Mouse (Mus musculus): ENCODE data around the gene Ubqln4.

The Ubqln4 gene

DNA sequence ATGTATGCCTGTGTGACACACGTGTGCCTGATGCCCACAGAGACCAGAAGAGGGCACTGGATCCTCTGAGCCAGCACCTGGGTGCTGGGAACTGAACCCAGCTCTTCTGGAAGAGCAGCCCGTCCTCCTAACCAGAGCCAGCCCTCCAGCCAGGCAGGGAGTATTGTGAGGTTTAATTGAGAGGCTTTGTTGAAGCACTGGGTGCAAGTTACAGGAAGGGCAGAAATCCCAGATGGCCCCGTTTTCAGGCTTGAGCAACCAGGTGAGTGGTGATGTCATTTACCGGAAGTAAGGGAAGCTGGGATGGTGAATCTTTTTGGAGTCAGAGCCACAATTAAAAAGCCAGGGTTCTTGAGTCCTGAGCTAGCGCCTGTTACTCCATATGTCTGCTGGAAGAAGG lies 28.5 kb upstream of the Ubqln4 start:
- DNase-seq (ENCODE audit: low spot score in 2 of 2): no peak

DNA sequence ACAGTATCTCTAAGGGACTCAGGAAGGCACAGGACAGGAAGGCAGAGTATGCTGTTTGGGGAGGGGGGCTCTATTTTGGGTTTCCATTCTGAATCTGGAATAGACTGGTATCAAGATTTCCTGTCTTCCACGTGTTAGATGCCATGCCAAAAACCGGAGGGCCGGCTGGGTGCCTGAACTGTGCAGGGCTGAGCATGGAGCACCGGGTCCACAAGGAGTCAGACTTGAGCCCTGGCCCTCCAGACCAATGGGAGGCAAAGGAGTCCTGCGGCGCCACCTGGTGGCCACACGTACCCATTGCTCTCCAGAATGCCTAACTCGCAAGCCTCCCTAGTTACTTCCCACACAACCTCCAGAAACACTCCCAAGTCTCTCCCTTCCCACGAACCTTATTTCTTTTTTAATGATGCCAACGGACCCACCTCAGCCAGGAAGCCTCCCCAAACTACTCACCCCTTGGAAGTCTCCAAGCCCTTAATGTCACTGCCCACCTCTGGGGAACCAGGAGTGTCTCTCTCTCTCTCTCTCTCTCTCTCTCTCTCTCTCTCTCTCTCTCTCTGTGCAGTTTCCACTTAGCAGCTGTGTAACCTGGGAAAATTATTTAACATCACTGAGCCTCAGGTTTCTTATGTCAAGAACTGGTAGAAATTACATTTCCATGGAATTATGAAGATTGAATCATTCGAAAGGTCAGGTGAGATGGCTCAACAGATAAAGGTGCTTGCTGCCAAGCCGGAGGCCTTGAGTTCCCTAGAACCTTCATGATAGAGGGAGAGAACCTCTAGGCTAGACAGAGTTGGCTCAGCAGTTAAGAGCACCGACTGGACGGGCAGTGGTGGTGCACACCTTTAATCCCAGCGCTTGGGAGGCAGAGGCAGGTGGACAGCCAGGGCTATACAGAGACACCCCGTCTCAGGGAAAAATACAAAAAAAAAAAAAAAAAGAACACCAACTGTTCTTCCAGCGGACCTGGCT lies 27.1 kb upstream of the Ubqln4 start:
- peak; percentile 62 to 73 for DNase-seq (ENCODE audit: low spot score in 2 of 2)

DNA sequence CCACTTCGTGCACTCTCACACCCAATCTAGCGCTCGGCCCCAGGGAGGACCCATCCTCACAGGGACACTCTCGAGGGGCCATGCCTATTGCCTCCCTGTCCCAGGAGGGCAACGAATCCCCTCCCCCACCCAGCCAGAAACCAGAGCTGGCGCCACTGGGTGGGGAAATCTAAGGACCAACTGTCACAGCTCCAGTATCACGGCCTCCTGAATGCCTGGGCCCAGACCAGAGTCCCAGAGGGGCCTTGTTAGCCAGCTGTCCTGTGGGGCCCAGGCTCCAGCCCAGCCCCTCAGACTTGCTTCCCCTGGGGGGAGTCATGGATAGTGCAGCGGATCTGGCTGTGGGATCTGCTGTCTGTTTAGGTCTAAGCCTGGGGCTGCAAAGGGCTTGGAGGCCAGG lies 26.0 kb upstream of the Ubqln4 start:
- DNase-seq (ENCODE audit: low spot score in 2 of 2): no peak

DNA sequence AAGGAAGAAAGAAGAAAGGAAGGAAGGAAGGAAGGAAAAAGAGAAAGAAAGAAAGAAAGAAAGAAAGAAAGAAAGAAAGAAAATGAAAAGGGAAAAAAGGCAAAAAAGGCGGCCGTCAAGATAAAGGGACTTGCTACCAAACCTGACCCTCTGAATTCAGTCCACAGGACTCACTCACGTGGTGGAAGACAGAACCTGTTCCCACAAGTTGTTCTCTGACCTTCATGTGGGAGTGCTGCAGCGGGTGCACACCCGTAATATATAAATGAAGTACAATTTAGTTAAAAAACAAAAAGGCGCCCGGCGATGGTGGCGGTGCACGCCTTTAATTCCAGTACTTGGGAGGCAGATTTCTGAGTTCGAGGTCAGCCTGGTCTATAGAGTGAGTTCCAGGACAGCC lies 24.9 kb upstream of the Ubqln4 start:
- no peak for DNase-seq (ENCODE audit: low spot score in 2 of 2)

DNA sequence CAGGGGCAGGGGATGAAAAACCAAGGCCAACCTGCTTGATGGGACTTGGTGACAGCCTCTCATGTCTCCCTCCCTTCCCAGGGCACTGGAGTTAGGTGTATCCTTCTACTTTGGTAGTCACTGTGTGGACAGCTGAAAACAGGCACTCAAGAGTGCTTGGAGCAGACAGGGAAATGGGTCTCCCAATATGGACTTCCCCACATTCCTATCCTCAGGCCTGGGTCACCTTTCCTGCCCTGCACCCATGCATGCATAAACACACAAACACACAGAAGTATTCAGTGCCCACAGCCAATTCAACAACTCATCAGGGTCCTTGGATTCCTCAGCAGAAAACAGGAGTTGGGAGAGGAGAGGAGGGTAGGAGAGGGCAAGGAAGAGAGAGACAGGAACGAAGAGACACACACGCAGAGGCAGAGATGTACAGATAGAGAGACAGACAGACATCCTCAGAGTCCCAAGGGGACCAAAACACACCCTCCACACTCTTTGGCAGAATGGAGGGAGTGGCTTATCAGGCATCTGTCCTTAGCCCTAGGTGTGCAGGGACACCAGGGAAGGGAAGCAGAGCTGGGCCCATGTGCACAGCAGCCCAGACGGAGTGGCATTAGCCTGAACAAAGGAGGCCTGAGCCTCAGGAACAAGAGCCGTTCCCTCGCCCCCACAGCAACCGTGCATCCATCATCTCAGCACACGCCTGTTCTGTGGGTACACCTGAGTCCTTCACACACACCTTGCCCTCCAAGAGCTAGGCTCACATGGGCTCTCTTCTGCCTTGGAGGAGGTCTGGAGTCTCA lies 24.2 kb upstream of the Ubqln4 start:
- DNase-seq (ENCODE audit: low spot score in 2 of 2): no peak

DNA sequence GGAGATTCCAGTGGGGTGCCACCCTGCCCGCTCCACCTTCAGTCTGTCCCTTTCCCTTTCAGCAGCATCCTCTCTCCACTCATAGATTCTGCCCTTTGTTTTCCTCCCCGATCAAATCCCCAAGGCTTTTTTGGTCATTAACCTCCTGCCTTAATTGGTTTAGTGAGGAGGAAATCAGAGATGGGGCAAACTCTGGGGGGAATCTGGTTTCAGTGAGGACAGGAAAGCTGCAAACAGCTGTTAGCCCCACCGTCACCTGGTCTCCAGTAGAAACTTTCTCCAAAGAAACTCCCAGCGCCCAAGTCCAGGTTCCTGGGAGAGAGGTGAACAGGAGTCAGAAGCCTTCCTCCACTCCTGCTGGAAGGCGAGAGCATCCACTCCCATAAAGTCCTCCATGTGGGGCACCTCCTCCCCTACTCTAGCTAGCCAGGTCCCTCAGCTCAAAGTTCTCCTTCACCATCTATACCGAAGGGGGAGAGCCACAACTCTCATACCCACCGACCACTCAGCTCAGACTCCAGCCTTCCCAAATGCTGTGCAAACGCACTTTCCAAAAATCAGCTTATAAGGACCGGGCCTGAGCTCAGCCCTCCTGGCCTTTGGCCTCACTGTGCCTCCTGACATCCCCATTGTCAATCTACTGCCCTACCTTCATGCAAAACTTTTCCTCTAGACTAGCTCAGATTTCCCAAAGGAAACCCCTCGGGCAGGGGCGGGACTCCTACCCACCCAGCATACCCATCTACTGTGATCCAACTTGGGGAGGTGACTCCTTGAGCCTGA lies 23.3 kb upstream of the Ubqln4 start:
- DNase-seq (ENCODE audit: low spot score in 2 of 2): no peak

DNA sequence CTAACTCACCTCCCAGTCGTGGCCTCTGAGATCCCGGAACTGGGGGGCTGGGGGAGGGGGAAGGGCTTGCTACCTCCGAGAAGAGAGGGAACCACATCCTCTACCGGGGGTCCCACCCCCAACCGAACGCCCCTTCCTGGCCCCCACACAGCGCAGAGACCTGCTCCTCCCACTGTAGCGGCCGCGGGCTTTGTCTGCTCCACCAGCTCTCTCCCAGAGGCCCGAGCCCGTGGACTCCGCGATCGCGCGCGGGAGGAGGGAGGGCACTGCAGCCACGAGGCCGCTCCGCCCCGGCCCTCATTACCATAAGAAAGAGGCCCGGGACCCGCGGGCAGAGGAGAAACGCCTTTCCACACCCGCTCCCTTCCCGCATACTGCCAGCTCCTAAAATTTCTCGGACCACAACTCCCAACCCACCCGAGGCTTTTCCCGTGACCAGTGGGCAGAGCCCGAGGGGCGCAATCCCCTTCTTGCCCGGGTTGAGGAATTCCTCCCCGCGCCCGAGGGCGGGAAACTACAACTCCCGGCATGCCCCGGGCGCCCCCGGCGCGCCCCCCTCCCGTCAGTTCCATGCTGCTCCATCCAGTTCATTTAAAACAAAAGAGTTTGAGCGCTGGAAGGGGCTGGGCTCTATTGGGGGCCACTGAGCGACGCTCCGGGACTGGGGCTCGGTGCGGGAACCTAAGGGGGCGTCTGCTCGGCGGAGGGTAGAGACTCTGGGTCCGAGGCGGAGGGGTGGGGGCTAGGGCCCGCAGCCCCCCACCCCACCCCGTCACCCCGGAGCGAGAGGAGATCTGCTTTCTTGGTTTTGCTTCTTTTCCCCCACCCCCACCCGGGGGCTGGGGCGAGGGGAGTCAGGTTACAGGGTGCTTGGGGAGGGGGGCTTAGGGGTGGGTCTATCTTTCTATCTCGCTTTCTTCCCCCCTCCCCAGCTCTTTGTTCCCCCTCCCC lies 21.9 kb upstream of the Ubqln4 start:
- DNase-seq (ENCODE audit: low spot score in 2 of 2): peak; percentile 73 to 76

DNA sequence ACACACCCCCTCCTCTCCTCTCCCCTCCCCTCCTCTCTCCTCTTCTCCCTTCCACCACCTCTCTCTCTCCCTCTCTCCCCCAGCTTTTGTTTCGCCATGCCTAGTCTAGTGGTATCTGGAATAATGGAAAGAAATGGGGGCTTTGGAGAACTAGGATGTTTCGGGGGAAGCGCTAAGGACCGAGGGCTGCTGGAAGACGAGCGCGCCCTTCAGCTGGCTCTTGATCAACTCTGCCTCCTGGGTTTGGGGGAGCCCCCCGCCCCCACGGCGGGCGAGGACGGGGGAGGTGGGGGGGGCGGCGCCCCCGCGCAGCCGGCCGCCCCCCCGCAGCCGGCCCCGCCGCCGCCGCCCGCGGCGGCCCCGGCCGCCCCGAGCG lies 21.3 kb upstream of the Ubqln4 start, which contains the start of gene Mex3a:
Gene Mex3a, plus strand, starts transcription at position 97 of the 376 bp plus-strand sequence.
- no peak for DNase-seq (ENCODE audit: low spot score in 2 of 2)

DNA sequence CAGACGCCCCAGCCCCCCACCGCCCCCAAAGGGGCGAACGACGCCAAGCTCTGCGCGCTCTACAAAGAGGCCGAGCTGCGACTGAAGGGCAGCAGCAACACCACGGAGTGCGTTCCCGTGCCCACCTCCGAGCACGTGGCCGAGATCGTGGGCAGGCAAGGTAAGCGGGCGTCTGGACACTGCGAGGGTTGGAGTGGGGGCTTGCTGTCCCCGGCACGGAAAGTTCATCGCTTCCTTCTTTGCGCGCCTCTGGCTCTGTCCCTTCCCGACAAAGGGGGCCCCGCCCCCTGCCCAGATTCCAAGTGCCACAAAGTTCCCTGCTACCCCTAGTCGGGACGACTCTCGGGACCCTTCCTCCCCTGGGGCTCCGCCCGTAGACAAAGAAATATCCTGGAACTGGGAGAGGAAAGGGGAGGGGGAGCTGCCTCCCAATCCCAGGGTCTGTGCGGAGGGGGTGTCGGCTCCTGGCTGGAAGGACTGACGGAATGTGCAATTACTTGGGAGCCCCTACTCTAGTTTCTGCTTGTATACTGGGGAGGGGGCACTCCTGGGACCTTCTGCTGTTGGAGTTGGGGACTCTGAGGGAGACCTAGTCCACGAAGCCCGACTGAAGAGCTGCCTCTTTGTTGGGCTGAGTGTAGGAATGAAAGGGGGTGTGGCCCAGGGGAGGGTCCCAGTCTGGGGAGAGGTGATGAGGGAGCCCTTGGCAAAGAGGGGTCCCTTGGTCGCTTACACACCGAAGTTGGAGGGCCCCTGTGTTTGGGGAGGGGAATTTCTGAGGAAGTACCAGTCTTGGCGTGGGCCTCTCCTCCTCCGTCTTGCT lies 20.7 kb upstream of the Ubqln4 start:
- DNase-seq (ENCODE audit: low spot score in 2 of 2): no peak

DNA sequence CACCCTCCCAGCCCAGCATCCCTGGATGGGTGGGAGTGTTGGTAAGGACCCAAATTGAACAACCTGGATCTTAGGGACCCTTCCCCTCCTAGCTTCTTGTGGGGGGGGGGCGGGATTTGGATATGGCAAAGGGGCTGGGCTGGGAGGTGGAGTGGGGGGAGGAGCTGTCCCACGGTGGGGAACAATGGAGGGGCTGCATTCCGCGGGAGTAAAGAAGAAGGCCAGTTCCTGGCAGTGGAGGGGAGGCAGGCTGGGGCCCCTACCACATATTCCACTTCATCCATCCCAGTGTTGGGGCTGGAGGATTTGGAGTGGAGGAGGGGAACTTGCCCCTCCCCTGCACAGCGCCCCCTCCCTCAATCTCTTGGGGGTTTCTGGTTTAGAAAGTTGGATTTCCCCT lies 19.9 kb upstream of the Ubqln4 start:
- no peak for DNase-seq (ENCODE audit: low spot score in 2 of 2)

DNA sequence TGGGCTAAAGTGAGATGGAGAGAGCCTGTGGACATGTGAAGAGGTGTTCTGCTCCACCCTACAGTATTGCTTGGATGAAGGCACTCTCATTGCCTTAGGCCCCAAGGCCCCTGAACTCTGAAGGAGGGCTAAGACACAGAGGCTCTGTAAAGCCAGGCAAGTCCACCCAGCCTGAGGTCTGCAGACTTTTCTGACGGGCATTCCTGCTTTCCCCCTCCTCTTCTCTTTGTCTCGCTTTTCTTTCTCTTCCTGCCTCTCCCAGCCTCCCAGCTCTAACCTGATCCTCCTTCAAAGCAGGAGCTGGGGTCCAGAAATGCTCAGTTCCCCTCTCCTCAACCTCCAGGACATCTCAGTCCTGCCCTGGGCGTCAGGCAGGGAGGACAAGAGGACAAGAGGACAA lies 18.6 kb upstream of the Ubqln4 start:
- DNase-seq (ENCODE audit: low spot score in 2 of 2): no peak

DNA sequence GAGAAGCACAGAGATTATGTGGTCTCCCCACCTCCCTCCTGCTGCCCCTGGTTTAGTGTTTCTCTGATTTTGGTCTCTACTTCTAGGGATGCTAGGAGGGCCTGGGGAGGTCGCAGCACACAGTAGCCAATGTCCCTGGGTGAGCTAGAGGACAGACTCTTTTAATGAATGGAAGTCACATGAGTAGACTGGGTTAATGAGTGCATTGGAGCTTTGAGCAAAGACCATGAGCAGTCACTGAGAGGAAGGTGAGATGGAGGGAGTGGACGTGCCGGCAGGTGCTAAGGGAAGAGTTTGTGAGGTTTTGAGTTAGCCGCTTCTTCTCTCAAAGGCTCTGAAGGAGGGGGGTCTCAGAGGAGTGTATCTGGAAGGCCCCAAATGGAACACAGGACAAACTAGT lies 18.0 kb upstream of the Ubqln4 start:
- DNase-seq (ENCODE audit: low spot score in 2 of 2): no peak

DNA sequence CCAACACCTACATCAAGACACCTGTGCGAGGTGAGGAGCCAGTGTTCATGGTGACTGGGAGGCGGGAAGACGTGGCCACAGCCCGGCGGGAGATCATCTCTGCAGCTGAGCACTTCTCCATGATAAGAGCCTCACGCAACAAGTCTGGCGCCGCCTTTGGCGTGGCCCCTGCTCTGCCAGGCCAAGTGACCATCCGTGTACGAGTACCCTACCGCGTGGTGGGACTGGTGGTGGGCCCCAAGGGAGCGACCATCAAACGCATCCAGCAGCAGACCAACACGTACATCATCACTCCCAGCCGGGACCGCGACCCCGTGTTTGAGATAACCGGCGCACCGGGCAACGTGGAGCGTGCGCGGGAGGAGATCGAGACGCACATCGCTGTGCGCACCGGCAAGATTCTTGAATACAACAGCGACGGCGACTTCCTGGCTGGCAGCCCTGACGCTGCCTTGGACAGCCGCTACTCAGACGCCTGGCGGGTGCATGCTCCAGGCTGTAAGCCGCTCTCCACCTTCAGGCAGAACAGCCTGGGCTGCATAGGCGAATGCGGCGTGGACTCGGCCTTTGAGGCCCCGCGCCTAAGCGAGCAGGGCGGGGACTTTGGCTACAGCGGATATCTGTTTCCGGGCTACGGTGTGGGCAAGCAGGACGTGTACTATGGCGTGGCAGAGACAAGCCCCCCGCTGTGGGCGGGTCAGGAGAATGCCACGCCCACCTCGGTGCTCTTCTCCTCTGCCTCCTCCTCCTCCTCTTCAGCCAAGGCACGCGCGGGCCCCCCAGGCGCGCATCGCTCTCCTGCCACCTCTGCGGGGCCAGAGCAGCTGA lies 17.2 kb upstream of the Ubqln4 start:
- peak; percentile 60 to 68 for DNase-seq (ENCODE audit: low spot score in 2 of 2)

DNA sequence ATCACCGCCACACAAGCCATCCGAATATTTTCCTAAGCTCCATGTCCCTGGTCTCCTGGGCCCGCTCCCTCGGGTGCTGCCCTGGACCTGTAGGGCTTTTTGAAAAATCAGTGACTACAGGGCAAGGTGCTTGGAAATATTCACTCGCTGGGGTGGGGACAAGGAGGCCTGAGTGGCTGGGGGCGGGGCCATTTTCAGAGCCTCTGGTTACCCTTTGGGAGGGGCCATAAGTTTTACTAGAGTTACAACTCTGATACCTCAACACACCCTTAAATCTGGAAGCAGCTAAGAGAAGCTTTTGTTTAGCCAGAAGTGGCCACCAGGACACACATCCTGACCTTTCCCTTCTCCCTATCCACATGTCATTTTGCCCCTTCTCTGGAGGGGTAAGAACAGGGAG lies 16.4 kb upstream of the Ubqln4 start:
- DNase-seq (ENCODE audit: low spot score in 2 of 2): no peak

DNA sequence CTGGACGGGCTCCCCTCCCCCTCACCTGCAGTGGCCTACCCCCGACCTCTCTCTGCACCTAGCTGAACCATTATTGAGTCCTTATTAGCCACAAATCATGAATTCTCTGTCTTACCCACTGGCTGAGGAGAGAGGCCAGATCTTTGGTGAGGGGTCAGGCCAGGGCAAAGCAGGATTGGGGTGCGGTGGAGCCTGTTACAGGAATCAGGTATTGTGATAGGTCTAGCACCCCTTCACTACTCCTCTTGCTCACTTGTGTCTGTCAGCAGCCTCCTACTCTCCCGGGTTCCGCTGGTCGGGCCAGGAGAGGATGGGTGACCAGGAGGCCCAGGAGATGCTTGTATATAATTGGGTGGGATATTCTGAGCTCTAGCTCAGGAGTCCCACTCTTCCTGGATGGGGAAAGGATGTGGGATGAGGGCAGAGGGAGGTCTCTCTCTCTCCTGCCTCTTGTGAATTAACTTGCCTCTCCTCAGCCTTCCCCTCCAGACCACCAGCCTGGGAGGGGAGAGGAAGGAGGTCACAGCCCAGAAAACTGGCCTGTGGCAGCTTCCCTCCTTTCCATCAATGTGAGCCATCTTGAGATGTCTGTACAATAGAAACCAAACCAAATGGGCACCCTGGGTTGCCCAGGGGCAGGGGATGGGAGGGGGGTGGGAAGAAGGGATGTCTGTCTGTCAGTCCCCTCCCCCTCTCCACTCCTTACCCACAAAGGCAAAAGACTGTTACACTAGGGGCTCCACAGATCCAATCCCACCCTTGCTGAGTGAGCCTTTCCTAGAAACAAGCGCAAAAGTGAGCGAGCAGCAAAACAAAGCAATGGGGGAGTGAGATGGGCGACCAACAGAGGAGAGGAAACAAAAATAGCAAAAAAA lies 15.1 kb upstream of the Ubqln4 start:
- DNase-seq (ENCODE audit: low spot score in 2 of 2): no peak

DNA sequence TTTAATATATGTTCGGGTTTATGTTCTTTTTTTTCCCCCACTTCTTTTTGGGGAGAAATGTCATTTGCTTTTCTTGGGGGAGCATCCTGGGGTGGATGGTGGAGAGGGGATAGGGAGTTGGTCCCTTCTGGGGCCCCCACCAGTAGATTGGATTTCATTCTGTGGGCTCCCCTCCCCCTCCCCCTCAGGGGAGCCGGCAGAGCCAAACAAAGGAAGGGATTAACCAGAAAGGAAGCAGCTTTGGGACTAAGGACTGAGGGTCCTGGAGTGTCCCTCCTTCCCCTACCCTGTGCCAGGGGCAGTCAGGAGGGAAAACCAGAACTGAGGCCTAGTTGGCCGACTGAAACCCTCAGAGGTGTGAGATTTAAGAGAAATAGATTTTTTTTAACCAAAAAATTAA lies 14.2 kb upstream of the Ubqln4 start:
- DNase-seq (ENCODE audit: low spot score in 2 of 2): no peak

DNA sequence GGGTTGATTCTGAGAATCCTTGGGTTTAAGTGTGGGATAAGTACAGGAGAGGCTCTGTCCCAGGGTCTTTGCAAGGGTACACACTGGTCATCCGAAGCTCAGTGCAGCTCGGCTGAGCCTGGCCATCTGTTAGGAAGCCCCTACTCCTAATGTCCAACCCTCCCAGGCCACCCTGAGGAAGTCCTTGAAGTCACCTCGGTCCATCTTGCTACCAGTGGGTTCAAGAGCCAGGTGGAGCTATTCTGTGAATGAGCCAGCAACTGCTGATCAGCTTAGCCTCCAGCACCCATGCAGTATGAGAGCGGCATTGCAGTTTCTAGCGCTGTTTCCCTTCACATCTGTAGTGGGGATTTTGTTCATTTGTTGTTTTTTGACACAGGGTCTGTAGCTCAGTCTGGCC lies 13.5 kb upstream of the Ubqln4 start:
- DNase-seq (ENCODE audit: low spot score in 2 of 2): no peak

All from frontal cortex, postnatal 25 days (tissue).